In genomic region chr5:66747761-66748430, GRCm38 (mm10) we compare ENCODE assay signal across 9 mouse cellular contexts. TPM values are rescaled to one million over a fixed set of nuclear protein-coding genes. Genes with fewer than 3 reads are reported as not detected.
A peak's percentile ranks its signal among the peaks of the same experiment; 100 is the strongest.
DNase-seq lines count a peak whose midpoint lies in the region; ATAC-seq and TF ChIP-seq lines count a peak whose summit lies in the region.
"Had no signal": no experiment of that assay in that cellular context is flagged by ENCODE, and none has a peak within 500 bp of the region (broad histone marks: within the 10 kb centered on the region; RNA-seq: fewer than 3 reads in every experiment).

No protein-coding gene starts in this region.

- ATAC-seq in embryonic facial prominence, embryonic 12.5 days (ENCODE audit: insufficient number of reproducible peaks, insufficient read depth, low FRiP score, low TSS enrichment): no peak
- no peak for ATAC-seq in heart, postnatal 0 days (ENCODE audit: insufficient read depth, low read depth)
- ATAC-seq in limb, embryonic 14.5 days (ENCODE audit: low FRiP score, low read depth): no peak

- TF ChIP-seq POLR2A in limb, embryonic 14.5 days (IDR thresholded peaks at IDR 0.05; ENCODE audit: borderline replicate concordance, extremely low read depth, insufficient read depth, insufficient read length): no peak

- peak overlapping the region; percentile 24 for H3K4me2 ChIP-seq in embryonic facial prominence, embryonic 12.5 days (replicated peaks)
- peak overlapping the region; percentile 93 for H3K4me2 ChIP-seq in heart, postnatal 0 days (ENCODE audit: low read depth, low read length)
- H3K4me2 ChIP-seq in limb, embryonic 14.5 days (replicated peaks; ENCODE audit: low read depth, low read length, severe bottlenecking): peak overlapping the region; percentile 94; the same call in 1 of the 2 replicates

- H3K9me3 ChIP-seq in embryonic facial prominence, embryonic 12.5 days: no peaks in the 10 kb centered on the region
- no peaks in the 10 kb centered on the region for H3K9me3 ChIP-seq in heart, postnatal 0 days (replicated peaks; ENCODE audit: control insufficient read depth, low read length)
- H3K9me3 ChIP-seq in limb, embryonic 14.5 days (ENCODE audit: control insufficient read depth, low read length): no peaks in the 10 kb centered on the region

- no peaks in the 10 kb centered on the region for H3K36me3 ChIP-seq in embryonic facial prominence, embryonic 12.5 days
- H3K36me3 ChIP-seq in heart, postnatal 0 days (replicated peaks; ENCODE audit: control insufficient read depth, insufficient read depth, low read length): no peaks in the 10 kb centered on the region
- H3K36me3 ChIP-seq in limb, embryonic 14.5 days (ENCODE audit: control insufficient read depth, insufficient read depth, low read length): no peaks in the 10 kb centered on the region

- intact Hi-C loops in left cerebral cortex, postnatal 25 days (cut with DNase I): loop anchor here (5.0 kb wide), 1 partner anchor 149 kb away; no protein-coding TSS in a partner anchor

- TF ChIP-seq CTCF in heart, postnatal 0 days (IDR thresholded peaks at IDR 0.05; ENCODE audit: low read depth): no peak

- no peak for DNase-seq in heart, postnatal 0 days (ENCODE audit: low spot score)
- DNase-seq in limb, embryonic 14.5 days (ENCODE audit: low spot score): no peak
- no peak for DNase-seq in adipocyte (ENCODE audit: low spot score)
- no peak for DNase-seq in right cerebral cortex, postnatal 4 days
- no peak for DNase-seq in left cerebral cortex, postnatal 25 days (ENCODE audit: low spot score in 2 of 2)
- no peak for DNase-seq in Muller cell, postnatal 12 days (ENCODE audit: inconsistent ontology term)

- no peak overlapping the region for H3K9ac ChIP-seq in embryonic facial prominence, embryonic 12.5 days
- no peak overlapping the region for H3K9ac ChIP-seq in heart, postnatal 0 days (replicated peaks; ENCODE audit: low read depth, low read length)
- no peak overlapping the region for H3K9ac ChIP-seq in limb, embryonic 14.5 days (ENCODE audit: low read depth, low read length, severe bottlenecking)

- peaks cover 6% of the 10 kb centered on the region; the same call in 1 of the 2 replicates for H3K27me3 ChIP-seq in embryonic facial prominence, embryonic 12.5 days
- peaks cover 34% of the 10 kb centered on the region for H3K27me3 ChIP-seq in heart, postnatal 0 days (ENCODE audit: control insufficient read depth, insufficient read depth, low read length)
- H3K27me3 ChIP-seq in limb, embryonic 14.5 days (ENCODE audit: control insufficient read depth, insufficient read depth, low read length): peaks cover 13% of the 10 kb centered on the region; the same call in 1 of the 2 replicates

- H3K4me3 ChIP-seq in brown adipose tissue, adult 24 weeks (ENCODE audit: insufficient read depth, low read depth, low read length): peak overlapping the region; percentile 16
- 0 out of 2 replicates have a peak overlapping the region, but pooled peaks have one; percentile 4 for H3K4me3 ChIP-seq in embryonic facial prominence, embryonic 12.5 days
- peak overlapping the region; percentile 61 for H3K4me3 ChIP-seq in heart, postnatal 0 days (ENCODE audit: low read depth, low read length)
- peak overlapping the region; percentile 67; the same call in 1 of the 2 replicates for H3K4me3 ChIP-seq in limb, embryonic 14.5 days (replicated peaks; ENCODE audit: low read length)

- 0 out of 2 replicates have a peak overlapping the region, but pooled peaks have one; percentile 90 for H3K27ac ChIP-seq in brown adipose tissue, adult 24 weeks (replicated peaks; ENCODE audit: low read depth, low read length)
- H3K27ac ChIP-seq in embryonic facial prominence, embryonic 12.5 days: no peak overlapping the region; the same call in 1 of the 2 replicates
- peak overlapping the region; percentile 74 for H3K27ac ChIP-seq in heart, postnatal 0 days (ENCODE audit: low read depth)
- no peak overlapping the region for H3K27ac ChIP-seq in limb, embryonic 14.5 days (replicated peaks; ENCODE audit: low read depth, low read length)

- TF ChIP-seq EP300 in heart, postnatal 0 days (IDR thresholded peaks at IDR 0.05; ENCODE audit: low read depth): no peak

- H3K4me1 ChIP-seq in brown adipose tissue, adult 24 weeks (ENCODE audit: control insufficient read depth, insufficient read depth, insufficient read length, low read length): peaks cover 13% of the 10 kb centered on the region
- H3K4me1 ChIP-seq in embryonic facial prominence, embryonic 12.5 days: peaks cover 28% of the 10 kb centered on the region
- H3K4me1 ChIP-seq in heart, postnatal 0 days (ENCODE audit: control insufficient read depth, insufficient read depth): no peaks in the 10 kb centered on the region; the same call in 1 of the 2 replicates
- H3K4me1 ChIP-seq in limb, embryonic 14.5 days (ENCODE audit: control insufficient read depth, insufficient read depth, low read length): peaks cover 35% of the 10 kb centered on the region

- WGBS in embryonic facial prominence, embryonic 12.5 days: 8% methylated on average over 10 of the region's 10 CpGs
- WGBS in heart, postnatal 0 days: 28% methylated on average over 10 of the region's 10 CpGs
- 18% methylated on average over 10 of the region's 10 CpGs for WGBS in limb, embryonic 14.5 days

RNA-seq across cellular contexts. Expression of gene Limch1, which starts 2.3 kb away (rescaled TPM):
- polyA plus RNA-seq in brown adipose tissue, adult 24 weeks (2012; ENCODE audit: insufficient read depth, insufficient read length, missing spikeins): 15.4 and 18.3 TPM in 2 replicates
- 61.6 and 61.9 TPM in 2 replicates for polyA plus RNA-seq in embryonic facial prominence, embryonic 12.5 days (2016; fragmentation: Nextera tagmentation; extraction: Ambion mirVana)
- 30.0 and 33.8 TPM in 2 replicates for total RNA-seq in heart, postnatal 0 days (2014; rRNA removed; ENCODE audit: low replicate concordance)
- polyA plus RNA-seq in heart, postnatal 0 days (2015; fragmentation: Nextera tagmentation; extraction: Ambion mirVana): 19.0 and 21.1 TPM in 2 replicates
- polyA plus RNA-seq in limb, embryonic 14.5 days (2012; rRNA removed): 40.0 and 44.4 TPM in 2 replicates
- polyA plus RNA-seq in limb, embryonic 14.5 days (2014; fragmentation: Nextera tagmentation; extraction: Ambion mirVana): 85.3 and 98.4 TPM in 2 replicates
- total RNA-seq in left cerebral cortex, postnatal 25 days (2021): 100 to 1,000 TPM in 1 of 2 experiments, 10 to 100 TPM in 1; 99.5 to 124 TPM
- total RNA-seq: common myeloid progenitor, adult 5-6 weeks had no signal

Comparison
In these comparisons a context has a peak if more than half of its experiments do, and no peak if none do; other contexts are left out.
1. H3K27ac ChIP-seq: peak in brown adipose tissue, adult 24 weeks (single experiment) and heart, postnatal 0 days (single experiment); none in embryonic facial prominence, embryonic 12.5 days (single experiment) and limb, embryonic 14.5 days (single experiment).
2. H3K4me3 ChIP-seq: peak in every context shown above with its lines; median percentile 67 in limb, embryonic 14.5 days; 61 in heart, postnatal 0 days; 16 in brown adipose tissue, adult 24 weeks; 4 in embryonic facial prominence, embryonic 12.5 days.
3. H3K4me2 ChIP-seq: peak in every context shown above with its lines; median percentile 94 in limb, embryonic 14.5 days; 93 in heart, postnatal 0 days; 24 in embryonic facial prominence, embryonic 12.5 days.